Mouse (Mus musculus) stomach, postnatal 0 days (tissue): ENCODE results near the gene Prss30.

ENCODE experiments used
- CTCF ChIP-seq: IDR thresholded peaks from 2 replicates; pipeline ENCODE4 v1.5.1; 2016; ENCODE audit warnings: antibody characterized with exemption, low read depth, mild to moderate bottlenecking, moderate library complexity
- EP300 ChIP-seq: optimal IDR thresholded peaks from 2 replicates; pipeline ENCODE3; 2016; ENCODE audit warnings: antibody characterized with exemption

DNA sequence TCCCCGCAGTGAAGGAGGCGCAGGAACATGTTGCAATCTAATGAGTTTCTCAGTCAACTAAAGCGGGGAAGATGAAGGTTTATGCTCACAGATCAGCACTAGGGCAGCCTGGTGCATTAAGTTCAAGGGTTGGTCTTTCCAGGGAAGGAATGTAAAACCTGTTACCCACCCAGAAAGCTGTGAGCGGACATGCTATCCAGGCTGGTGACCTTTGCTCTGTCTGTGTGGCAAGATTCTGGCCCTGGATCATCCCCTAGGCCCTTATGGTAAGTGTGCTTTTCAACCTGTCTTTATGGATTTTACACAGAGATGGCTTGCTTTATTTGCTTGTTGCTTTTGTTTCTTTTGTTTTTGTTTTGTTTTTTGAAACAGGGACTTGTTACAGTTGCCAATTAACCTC is 3.7 kb downstream of the Prss30 start:
- TF ChIP-seq CTCF, result no peak
- no peak for TF ChIP-seq EP300
